Mouse (Mus musculus) bone marrow, adult 2 months (tissue): Measurements from ENCODE around the gene Igfbp5. TPM values are rescaled to one million over a fixed set of nuclear protein-coding genes. Genes with fewer than 3 reads are reported as not detected.
A peak's percentile ranks its signal among the peaks of the same experiment; 100 is the strongest.

Source experiments
- H3K27ac ChIP-seq: fragments of 200-500 bp; 2 replicates; pipeline ENCODE4 v1.5.1; 2012; ENCODE audit warnings: low read depth, mild to moderate bottlenecking, control low read depth, inconsistent platforms, low read length; ENCODE audit not compliant: control insufficient read depth, poor library complexity, insufficient read depth
- H3K4me1 ChIP-seq: fragments of 200-500 bp; 2 replicates; pipeline ENCODE4 v1.6.1; 2011; ENCODE audit warnings: low read length; ENCODE audit not compliant: control insufficient read depth, insufficient read depth
- H3K4me3 ChIP-seq: fragments of 200-500 bp; replicated peaks from 2 replicates; pipeline ENCODE3; 2011; ENCODE audit warnings: mild to moderate bottlenecking, low read depth, low read length, control low read depth; ENCODE audit not compliant: control insufficient read depth
- CTCF ChIP-seq: fragments of 200-500 bp; IDR thresholded peaks from 2 replicates; pipeline ENCODE4 v1.5.1; 2011; ENCODE audit warnings: low read length, control low read depth; ENCODE audit not compliant: control insufficient read depth, insufficient read depth
- POLR2A ChIP-seq: fragments of 200-500 bp; IDR thresholded peaks from 2 replicates; pipeline ENCODE4 v1.6.1; 2011; ENCODE audit warnings: low read depth, mild to moderate bottlenecking, control low read depth, low read length, borderline replicate concordance; ENCODE audit not compliant: control insufficient read depth
- WGBS: fragments of 180-500 bp; shearing (Covaris S2); methylation state at CpG from one replicate; pipeline ENCODE4 v1.1.7; 2018; 5-methylcytosine and 5-hydroxymethylcytosine counted together
- polyA plus RNA-seq: library from polyadenylated mRNA; stranded (reverse); fragments of >200 nt; gene quantifications from 2 replicates; pipeline ENCODE4 v1.2.4, GENCODE M21; 2011; ENCODE audit warnings: low replicate concordance; ENCODE audit not compliant: missing spikeins, insufficient read depth, insufficient read length

Igfbp5 gene
- polyA plus RNA-seq, 1 experiment = 53.8 TPM

DNA sequence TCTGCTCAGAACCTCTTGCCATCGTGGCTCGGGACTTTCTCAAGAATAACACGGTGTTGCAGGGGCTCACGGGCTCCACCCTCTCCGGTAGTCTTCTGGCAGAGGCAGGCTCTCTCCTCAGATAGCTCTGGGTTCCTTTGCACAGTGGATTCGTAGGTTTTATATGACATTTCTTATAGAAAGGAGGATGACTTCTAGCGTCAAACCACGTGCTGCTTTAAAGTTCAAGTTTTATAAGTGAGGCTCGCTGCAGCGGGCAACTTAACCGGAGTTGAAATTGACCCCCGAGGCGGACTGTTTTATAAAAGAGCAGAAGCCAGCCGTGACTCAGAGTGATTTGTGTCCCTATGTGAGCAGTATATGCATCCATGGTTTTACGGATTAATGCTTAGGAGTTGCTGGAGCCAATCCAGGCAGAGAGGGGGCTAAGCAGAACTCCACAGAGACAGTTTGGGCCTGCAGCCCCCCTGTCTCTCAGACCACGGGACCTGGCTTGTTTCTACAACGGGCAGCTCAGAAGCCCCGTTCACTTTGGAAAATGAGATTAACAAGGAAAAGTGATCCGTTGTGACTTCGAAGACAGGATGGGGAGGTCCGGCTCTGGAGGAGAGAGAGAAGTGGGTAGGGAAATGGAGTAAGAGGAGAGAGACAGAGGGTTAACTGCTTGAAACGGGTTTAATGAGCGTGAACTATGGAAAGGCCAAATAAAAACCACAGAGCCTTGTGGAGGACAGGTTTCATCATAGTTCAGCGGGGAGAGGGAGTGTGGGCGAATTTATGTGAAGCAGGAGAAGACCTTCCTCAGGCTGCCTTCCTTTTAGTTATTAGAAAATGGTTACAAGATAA, 4.0 kb upstream of the Igfbp5 start:
- 62% methylated on average over 25 of the region's 25 CpGs for WGBS
- TF ChIP-seq POLR2A (no peak), CTCF (no peak)
- no peak overlapping the region for H3K4me3 ChIP-seq

DNA sequence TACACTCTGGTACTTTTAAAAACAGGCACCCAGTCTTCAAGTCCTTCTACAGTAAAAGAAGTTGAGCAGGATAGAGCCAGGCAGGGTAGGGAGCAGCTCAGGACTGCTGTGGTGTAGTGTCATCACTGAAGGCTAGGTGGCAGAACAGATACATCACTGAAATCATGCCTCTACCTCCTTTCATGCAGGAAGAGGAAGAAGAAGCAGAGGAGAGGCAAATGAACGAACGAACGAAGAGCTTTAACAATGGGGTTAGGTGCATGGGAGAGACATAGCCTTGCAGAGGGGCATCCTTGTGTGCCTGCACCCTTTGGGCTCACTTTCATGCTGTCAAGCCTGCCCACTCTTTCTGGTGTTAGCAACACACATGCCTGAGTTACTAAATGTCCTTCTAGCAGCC, 3.2 kb upstream of the Igfbp5 start:
- WGBS = 0% methylated on average over 3 of the region's 3 CpGs
- Histone ChIP-seq H3K4me1 (no peaks in the 10 kb centered on the region), H3K4me3 (no peak overlapping the region), H3K27ac (no peak overlapping the region)
- TF ChIP-seq POLR2A (no peak), CTCF (no peak)

More for the DNA sequence above, 4.0 kb upstream of the Igfbp5 start:
- Histone ChIP-seq H3K27ac (no peak overlapping the region), H3K4me1 (no peaks in the 10 kb centered on the region)

DNA sequence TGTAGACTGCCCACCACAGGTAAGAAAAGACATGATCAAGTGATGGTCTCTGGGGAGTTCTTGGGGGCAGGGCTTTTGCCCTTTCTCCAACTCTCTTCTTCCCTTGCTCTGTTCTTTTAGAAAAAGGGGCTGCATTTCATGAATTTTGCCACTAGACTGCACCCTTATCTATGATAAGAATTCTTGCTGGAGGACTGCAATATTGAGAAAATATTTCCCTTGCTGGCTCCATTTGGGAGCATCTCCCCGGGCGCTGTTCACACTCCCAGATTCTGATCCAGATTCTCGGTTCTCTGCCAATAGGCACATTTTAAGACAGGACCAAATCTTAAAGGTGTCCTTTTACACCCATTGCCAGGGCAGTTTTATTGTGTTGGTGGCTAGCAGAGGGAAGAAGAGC, 1.4 kb upstream of the Igfbp5 start:
- Histone ChIP-seq H3K4me1 (no peaks in the 10 kb centered on the region), H3K27ac (no peak overlapping the region), H3K4me3 (no peak overlapping the region)
- TF ChIP-seq POLR2A (no peak), CTCF (no peak)
- 42% methylated on average over 3 of the region's 3 CpGs for WGBS

DNA sequence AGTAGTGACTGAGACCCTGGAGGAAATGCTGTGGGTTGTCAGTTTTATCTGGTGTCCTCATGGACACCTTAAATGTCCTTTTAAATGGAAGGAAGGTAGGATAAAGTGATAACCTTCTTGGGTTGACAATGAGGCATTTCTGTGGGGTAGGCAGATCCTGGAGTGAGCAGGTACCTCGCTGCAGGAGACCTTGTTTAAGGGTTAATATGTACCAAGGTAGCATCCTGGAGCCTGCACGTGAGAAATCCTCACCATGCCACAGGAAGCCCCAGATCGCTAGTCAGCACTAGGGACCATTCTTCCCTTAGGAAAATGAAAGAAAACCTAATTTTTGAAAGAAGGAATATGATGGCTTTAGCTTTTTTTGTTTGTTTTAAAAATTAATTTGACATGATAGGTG, 1.0 kb upstream of the Igfbp5 start:
- no peak for TF ChIP-seq CTCF
- no peak for TF ChIP-seq POLR2A
- WGBS = 1% methylated on average over 3 of the region's 3 CpGs

DNA sequence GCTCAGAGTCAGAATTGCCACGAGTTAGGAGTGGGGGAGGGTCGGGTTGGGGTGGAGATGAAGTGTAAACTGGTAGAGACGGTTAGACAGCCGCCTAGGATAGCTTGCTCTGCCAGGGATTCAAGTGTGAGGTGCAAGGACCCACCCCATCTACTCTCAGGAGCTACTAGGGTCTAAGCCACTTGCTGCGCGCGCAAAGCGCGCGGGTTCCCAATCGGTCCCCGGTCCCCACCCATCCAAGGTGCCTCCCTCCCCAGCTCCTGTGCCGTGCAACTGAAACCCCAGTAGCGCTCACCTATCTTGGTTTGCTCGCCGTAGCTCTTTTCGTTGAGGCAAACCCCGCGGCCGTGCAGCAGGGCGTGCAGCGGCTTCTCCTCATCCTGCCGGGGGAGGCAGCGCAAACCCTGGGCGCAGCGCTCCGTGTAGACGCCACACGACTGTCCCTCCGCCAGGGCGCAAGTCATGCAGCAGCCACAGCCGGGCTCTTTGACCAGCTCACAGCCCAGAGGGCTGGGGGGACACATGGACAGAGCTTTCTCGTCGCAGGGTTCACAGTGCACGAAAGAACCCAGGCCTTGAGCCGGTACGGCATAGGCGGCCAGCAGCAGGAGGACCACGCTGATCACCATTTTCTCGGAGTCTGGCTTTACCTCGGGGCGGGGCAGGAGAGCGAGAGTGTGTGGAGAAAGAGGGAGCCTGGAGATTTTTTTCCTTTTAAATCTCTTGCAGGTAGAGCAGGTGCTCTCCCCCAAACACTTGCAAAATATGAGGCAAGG, 985 bp downstream of the Igfbp5 start:
- H3K27ac ChIP-seq = peak overlapping the region; percentile 37; the same call in 1 of the 2 replicates
- H3K4me3 ChIP-seq = no peak overlapping the region
- no peaks in the 10 kb centered on the region for H3K4me1 ChIP-seq
- TF ChIP-seq CTCF (no peak), POLR2A (no peak)
- WGBS = 2% methylated on average over 43 of the region's 43 CpGs

More for the DNA sequence above, 1.0 kb upstream of the Igfbp5 start:
- H3K4me1 ChIP-seq = no peaks in the 10 kb centered on the region
- H3K27ac ChIP-seq = no peak overlapping the region
- H3K4me3 ChIP-seq = no peak overlapping the region

DNA sequence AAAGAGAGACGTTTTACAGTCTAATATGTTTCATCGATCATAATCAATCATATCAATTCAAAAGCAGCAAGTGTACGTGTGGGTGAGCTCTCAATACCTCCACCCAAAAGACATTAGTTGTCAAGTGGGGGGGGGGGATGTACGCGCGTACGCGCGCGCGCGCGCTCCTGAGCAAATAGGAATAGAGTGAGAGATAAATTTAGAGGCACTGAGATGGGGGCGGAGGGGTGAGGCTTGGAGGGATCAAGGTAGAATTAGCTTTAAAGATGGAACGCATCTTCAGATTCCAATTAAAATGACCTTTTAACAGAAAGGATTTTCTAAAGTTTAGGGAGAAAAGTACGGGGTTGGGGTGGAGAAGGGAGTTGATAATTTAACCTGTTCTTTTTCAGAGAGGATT, 1.6 kb downstream of the Igfbp5 start:
- Histone ChIP-seq H3K4me3 (no peak overlapping the region), H3K27ac (no peak overlapping the region), H3K4me1 (no peaks in the 10 kb centered on the region)
- WGBS = 4% methylated on average over 16 of the region's 16 CpGs
- TF ChIP-seq CTCF (no peak), POLR2A (no peak)

DNA sequence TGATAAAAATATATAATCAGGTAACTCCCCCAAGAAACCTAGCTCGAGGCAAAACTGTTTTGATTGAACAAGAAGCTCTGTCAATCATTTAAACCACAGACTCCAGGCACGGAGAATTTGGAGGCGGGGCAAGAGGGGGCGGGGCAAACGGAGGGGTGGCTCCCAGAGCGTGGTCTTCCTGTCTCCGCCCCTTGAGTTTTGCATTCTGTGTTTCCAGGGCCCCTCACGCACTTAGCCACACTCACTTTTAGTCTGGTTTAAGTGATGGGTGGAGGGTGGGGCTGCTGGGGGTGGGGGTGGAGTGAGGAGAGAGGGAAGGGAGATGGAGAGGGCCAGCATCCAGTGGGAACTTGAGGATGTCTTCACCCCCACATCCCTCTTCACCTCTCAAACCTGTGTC, 2.2 kb downstream of the Igfbp5 start:
- TF ChIP-seq POLR2A = no peak
- no peak for TF ChIP-seq CTCF
- 2% methylated on average over 8 of the region's 8 CpGs for WGBS
- no peak overlapping the region for H3K27ac ChIP-seq
- no peak overlapping the region for H3K4me3 ChIP-seq
- H3K4me1 ChIP-seq = no peaks in the 10 kb centered on the region

DNA sequence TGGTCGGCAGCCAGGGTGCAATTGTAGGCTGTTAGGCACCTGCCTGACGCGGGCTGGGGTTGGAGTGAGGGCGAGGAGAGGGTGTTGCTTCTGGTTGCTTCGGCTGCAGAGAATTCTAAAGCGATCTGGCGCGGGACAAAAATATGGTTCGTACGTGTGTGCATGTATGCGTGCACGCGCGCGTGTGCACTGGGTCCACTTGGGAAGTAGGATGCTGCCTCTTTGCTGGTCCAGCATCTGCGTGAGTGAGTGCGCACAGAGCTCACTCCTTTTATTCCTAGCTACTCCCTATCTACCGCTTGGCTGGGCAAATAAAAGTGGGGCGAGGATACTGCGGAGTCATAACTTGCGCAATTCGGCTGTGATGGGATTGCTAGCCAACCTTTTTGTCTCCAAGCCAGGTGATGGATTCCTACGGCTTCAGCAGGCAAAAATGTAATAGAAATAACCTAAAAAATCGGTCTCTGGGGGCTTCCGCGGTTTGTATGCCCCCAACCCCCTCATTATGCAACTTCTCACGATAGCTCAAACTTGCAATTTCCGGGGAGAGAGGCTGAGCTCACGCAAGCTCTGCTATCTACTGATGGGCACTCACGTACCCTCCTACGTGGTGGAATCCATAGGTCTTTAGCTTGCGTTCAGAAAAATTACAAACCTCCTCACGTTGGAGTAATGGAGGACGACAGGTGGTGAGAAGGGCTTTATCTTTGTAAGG, 2.8 kb downstream of the Igfbp5 start:
- Histone ChIP-seq H3K4me1 (no peaks in the 10 kb centered on the region), H3K27ac (no peak overlapping the region), H3K4me3 (no peak overlapping the region)
- WGBS = 2% methylated on average over 34 of the region's 34 CpGs
- no peak for TF ChIP-seq CTCF
- 0 out of 2 replicates have a peak, but pooled peaks have one; percentile 13 for TF ChIP-seq POLR2A
